Mouse (Mus musculus) frontal cortex, adult 2 months (tissue): ENCODE measurements at regions not wholly inside any gene's neighbourhood (a gene's known extent, or its start where the extent isn't known, plus 50 kb on each side); places are given as distances from the start of the nearest gene placed in this dataset.

ENCODE experiments used
- DNase-seq, 2 experiments: peaks; one replicate each; pipeline ENCODE4 v3.0.0; 2022; ENCODE audit warnings: low spot score in 1 of 2; ENCODE audit errors: extremely low spot score in 1 of 2

- no peak for DNase-seq
These were observed 74.7 kb downstream of the Cep44 start for GRCm38 (mm10) chr8:56476158-56476557.

- DNase-seq = peak; percentile 6 to 28
These were observed 75.7 kb downstream of the Cep44 start for GRCm38 (mm10) chr8:56475138-56475537.

- DNase-seq = no peak
These were observed 76.5 kb downstream of the Cep44 start for GRCm38 (mm10) chr8:56474335-56474734.

GRCm38 (mm10) chr8:56465091-56465490, 85.8 kb downstream of the Cep44 start:
- DNase-seq = no peak

GRCm38 (mm10) chr8:56450982-56451381, 99.9 kb downstream of the Cep44 start:
- DNase-seq = no peak

GRCm38 (mm10) chr8:56443676-56444075, 107.2 kb downstream of the Cep44 start:
- no peak for DNase-seq

GRCm38 (mm10) chr8:56439417-56439816, 111.4 kb downstream of the Cep44 start:
- DNase-seq = no peak

GRCm38 (mm10) chr8:56434826-56435225, 116.0 kb downstream of the Cep44 start:
- DNase-seq = no peak

- DNase-seq = no peak
These were observed 117.6 kb downstream of the Hpgd start for GRCm38 (mm10) chr8:56412026-56412425.

GRCm38 (mm10) chr8:56410412-56410811, 116.0 kb downstream of the Hpgd start:
- DNase-seq = no peak

GRCm38 (mm10) chr8:56407267-56407666, 112.9 kb downstream of the Hpgd start:
- DNase-seq = no peak

- no peak for DNase-seq
These were observed 111.9 kb downstream of the Hpgd start for GRCm38 (mm10) chr8:56406317-56406716.

GRCm38 (mm10) chr8:56397611-56398010, 103.2 kb downstream of the Hpgd start:
- DNase-seq = no peak

- DNase-seq = no peak
These were observed 102.0 kb downstream of the Hpgd start for GRCm38 (mm10) chr8:56396352-56396751.

GRCm38 (mm10) chr8:56392626-56393025, 98.2 kb downstream of the Hpgd start:
- DNase-seq = no peak

- no peak for DNase-seq
These were observed 97.8 kb downstream of the Hpgd start for GRCm38 (mm10) chr8:56392158-56392557.
